Mouse (Mus musculus): ENCODE data around the gene Lrig1. TPM values are rescaled to one million over a fixed set of nuclear protein-coding genes. Genes with fewer than 3 reads are reported as not detected.

The Lrig1 gene
- total RNA-seq, 2 experiments from 2014 or later, result 24.5 to 25.3 TPM

DNA sequence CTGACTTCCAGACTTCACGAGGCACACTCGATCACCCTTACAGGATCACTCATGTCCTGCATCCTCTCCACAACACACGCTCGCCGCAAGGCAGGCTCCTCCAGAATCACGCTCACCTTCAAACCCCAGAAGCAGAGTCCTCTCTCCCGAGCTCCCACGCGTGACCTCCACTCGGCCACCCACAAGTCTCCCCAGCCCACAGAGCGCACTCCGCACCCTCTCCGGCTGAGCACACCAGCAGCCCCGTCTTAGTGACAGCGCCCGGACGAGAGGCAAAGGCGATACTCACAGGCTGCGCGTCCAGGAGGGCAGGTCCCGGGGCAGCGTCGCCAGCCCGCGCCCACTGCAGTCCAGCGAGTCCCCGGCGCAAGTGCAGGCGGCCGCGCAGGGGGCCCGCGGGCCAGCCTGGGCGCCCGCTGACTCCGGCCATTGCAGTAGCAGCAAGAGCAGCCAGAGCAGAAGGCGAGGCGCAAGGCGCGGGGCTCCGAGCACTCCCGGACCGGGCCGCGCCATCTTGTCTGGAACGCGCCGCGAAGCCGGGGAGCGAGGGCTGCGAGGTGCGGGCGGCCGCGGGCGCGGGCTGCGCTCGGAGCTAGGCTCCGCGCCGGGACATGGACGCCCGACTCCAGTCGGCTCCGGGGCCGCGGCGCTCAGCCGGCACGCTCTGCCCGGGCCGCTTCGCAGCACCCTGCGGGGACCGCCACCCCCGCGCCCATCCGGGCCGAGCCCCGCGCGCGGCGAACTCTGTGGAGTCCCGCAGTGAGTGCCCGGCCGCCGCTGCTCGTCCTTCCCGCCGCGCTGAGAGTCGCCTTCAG is 578 bp downstream of the Lrig1 start:
- DNase-seq (ENCODE audit: low spot score in 2 of 2), result peak in 1 of 2 experiments; percentile 16

- no peak for DNase-seq (ENCODE audit: low spot score in 2 of 2)
Observed at GRCm38 (mm10) chr6:94698509-94699172, 1.3 kb downstream of the Lrig1 start.

DNA sequence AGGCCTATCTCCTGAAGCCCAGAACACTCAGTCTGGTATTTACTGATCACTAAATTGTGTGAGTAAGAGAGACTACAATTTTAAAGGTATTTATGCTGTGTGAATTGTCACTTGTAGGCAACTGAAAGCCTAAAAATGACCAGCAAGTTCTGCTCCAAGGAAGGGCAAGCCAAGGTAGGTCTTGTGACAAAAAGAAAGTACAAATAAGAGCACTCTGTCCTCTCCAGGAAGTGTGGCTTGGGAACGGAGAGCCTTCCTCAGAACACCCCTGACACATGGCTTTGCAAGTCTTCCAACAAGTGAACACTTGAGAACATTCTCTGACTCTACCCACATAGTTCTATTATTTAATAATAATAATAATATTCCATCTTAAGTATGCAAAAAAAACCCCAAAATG is 2.5 kb downstream of the Lrig1 start:
- DNase-seq (ENCODE audit: low spot score in 2 of 2), result no peak

GRCm38 (mm10) chr6:94696182-94697080 is 3.5 kb downstream of the Lrig1 start:
- DNase-seq (ENCODE audit: low spot score in 2 of 2), result no peak

GRCm38 (mm10) chr6:94695121-94695930 is 4.6 kb downstream of the Lrig1 start:
- no peak for DNase-seq (ENCODE audit: low spot score in 2 of 2)

GRCm38 (mm10) chr6:94694481-94694880 is 5.5 kb downstream of the Lrig1 start:
- no peak for DNase-seq (ENCODE audit: low spot score in 2 of 2)

- no peak for DNase-seq (ENCODE audit: low spot score in 2 of 2)
Observed at GRCm38 (mm10) chr6:94693091-94693490, 6.9 kb downstream of the Lrig1 start.

DNA sequence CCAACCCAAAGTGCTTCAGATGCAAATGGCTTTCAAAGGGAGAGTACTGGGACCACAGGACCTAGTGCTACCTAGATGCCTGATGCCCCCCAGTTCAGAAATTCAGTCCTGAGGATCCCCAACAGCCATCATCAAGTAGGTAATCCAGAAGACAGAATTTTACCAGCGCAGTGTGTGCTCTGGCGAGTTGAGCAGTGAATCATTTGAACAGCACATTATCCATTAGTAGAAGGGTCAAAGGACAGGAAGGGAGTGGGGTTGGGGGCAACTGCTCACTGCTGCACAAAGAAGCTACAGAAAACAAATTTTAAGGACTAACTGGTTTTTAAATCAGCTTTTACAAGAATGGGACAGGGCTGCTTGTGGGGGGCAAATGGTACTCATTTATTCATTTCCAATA is 8.0 kb downstream of the Lrig1 start:
- no peak for DNase-seq (ENCODE audit: low spot score in 2 of 2)

GRCm38 (mm10) chr6:94690247-94690646 is 9.7 kb downstream of the Lrig1 start:
- no peak for DNase-seq (ENCODE audit: low spot score in 2 of 2)

GRCm38 (mm10) chr6:94688722-94689121 is 11.2 kb downstream of the Lrig1 start:
- DNase-seq (ENCODE audit: low spot score in 2 of 2), result no peak

GRCm38 (mm10) chr6:94686048-94686447 is 13.9 kb downstream of the Lrig1 start:
- DNase-seq (ENCODE audit: low spot score in 2 of 2), result no peak

- peak; percentile 15 to 78 for DNase-seq (ENCODE audit: low spot score in 2 of 2)
Observed at GRCm38 (mm10) chr6:94685611-94686010, 14.3 kb downstream of the Lrig1 start.

GRCm38 (mm10) chr6:94684844-94685557 is 15.0 kb downstream of the Lrig1 start:
- DNase-seq (ENCODE audit: low spot score in 2 of 2), result peak in 1 of 2 experiments; percentile 24

DNA sequence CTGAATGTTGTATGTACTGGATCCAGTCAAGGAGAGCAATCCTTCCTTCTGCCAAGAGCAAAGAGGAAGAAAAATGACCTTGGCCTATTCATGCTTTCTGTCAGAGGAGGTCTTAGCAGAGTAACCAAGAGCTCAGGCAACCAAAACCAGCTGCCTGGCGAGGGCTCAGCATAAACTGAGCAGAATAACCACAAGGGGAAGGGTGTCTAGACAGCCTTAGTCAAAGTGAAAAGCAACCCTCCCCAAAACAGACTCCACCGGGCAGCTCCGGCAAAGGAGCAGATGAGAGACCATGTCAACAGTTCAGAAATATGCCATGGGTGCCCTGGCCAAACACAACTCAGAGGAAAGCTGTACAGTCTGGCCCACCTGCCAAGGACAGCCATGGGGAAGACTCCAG is 16.3 kb downstream of the Lrig1 start:
- DNase-seq (ENCODE audit: low spot score in 2 of 2), result no peak

DNA sequence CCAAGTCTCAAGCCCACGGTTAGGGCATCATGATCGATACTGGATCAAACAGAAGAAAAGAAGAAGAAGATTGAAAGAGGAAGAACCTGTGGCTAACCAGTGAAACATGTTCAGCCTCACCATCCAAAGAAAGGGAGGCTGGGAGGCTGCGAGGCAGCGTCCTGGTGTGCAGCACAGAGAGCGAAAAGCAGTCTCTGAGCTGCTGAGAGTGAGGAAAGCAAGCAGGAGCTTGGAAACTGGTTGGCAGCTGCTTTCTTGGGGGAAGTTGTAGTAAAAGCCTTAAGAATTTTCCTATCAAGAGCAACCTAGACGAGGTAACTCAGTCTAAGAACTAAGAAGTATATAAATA is 17.7 kb downstream of the Lrig1 start:
- no peak for DNase-seq (ENCODE audit: low spot score in 2 of 2)

- DNase-seq (ENCODE audit: low spot score in 2 of 2), result no peak
Observed at GRCm38 (mm10) chr6:94681446-94682269, 18.3 kb downstream of the Lrig1 start.

GRCm38 (mm10) chr6:94680760-94681445 is 19.1 kb downstream of the Lrig1 start:
- DNase-seq (ENCODE audit: low spot score in 2 of 2), result no peak

GRCm38 (mm10) chr6:94679249-94679648 is 20.7 kb downstream of the Lrig1 start:
- DNase-seq (ENCODE audit: low spot score in 2 of 2), result no peak

Data from layer of hippocampus, adult 18-20 months (tissue).